ENCODE assay signal across 8 mouse cellular contexts in the genomic region with DNA sequence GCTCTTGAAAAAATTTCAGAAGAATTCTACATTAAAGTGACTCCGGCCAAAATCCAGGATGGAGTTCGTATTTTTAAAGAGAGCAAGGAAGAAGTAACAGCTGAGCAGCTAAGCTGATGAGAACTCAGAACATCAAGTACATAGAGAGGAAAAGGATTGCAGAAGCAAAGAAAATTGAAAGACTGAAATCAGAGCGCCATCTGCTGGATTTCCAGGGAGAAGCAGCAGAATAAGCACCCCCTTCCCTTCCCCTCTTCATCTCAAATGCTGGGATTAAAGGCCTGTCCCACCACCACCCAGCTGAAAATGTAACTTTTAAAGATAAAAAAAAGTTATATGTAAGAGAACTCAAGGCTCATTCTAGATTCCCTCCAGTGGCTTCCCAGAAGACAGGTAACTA. TPM values are rescaled to one million over a fixed set of nuclear protein-coding genes. Genes with fewer than 3 reads are reported as not detected.
DNase-seq lines count a peak whose midpoint lies in the region; TF ChIP-seq lines count a peak whose summit lies in the region.

No protein-coding gene starts in this region.

- no peak overlapping the region for H3K4me3 ChIP-seq in C2C12 (ENCODE audit: insufficient read depth, poor library complexity, severe bottlenecking)
- no peak overlapping the region for H3K4me3 ChIP-seq in thymus, adult 2 months (ENCODE audit: control insufficient read depth, insufficient read depth, low read length)

- 28% methylated on average over 3 of the region's 3 CpGs for WGBS in thymus, adult 2 months

- TF ChIP-seq CTCF in C2C12 (IDR thresholded peaks at IDR 0.05; ENCODE audit: control insufficient read depth, insufficient read depth, insufficient read length), result peak; percentile 32
- no peak for TF ChIP-seq CTCF in thymus, adult 2 months (IDR thresholded peaks at IDR 0.05; ENCODE audit: borderline replicate concordance, control insufficient read depth, extremely low read depth, insufficient read depth, low read length, poor library complexity)

- peaks cover 13% of the 10 kb centered on the region for H3K79me3 ChIP-seq in C2C12 (ENCODE audit: low read depth)

- H3K4me1 ChIP-seq in thymus, adult 2 months (replicated peaks; ENCODE audit: control insufficient read depth, insufficient read depth, low read length), result peaks cover 7% of the 10 kb centered on the region

- peak; percentile 53 for DNase-seq in gastrocnemius, adult 18-20 months (ENCODE audit: low spot score)
- no peak for DNase-seq in gastrocnemius, postnatal 25 days
- DNase-seq in adrenal gland, postnatal 36 days, result peak; percentile 52 to 68
- DNase-seq in fibroblast of lung, adult 2 months (ENCODE audit: low read depth), result peak; percentile 14
- peak; percentile 78 to 79 for DNase-seq in layer of hippocampus, postnatal 10 days (ENCODE audit: low spot score in 2 of 2)
- DNase-seq in mesoderm, embryonic 11.5 days (ENCODE audit: low read depth, low spot score), result peak; percentile 72
- DNase-seq in thymus, adult 2 months, result peak; percentile 58

- TF ChIP-seq POLR2A in thymus, adult 2 months (IDR thresholded peaks at IDR 0.05; ENCODE audit: control insufficient read depth, extremely low read depth, insufficient read depth, low read length, poor library complexity), result no peak

- no peak overlapping the region for H3K27ac ChIP-seq in thymus, adult 2 months (ENCODE audit: control insufficient read depth, insufficient read depth, low read length)

- H3K79me2 ChIP-seq in C2C12 (ENCODE audit: control insufficient read depth, insufficient read depth), result peaks cover 18% of the 10 kb centered on the region

- no peak overlapping the region for H3ac ChIP-seq in C2C12 (ENCODE audit: control insufficient read depth, insufficient read length, low read depth)

- H3K27me3 ChIP-seq in C2C12 (ENCODE audit: control insufficient read depth, insufficient read depth, insufficient read length), result no peaks in the 10 kb centered on the region
- no peaks in the 10 kb centered on the region for H3K27me3 ChIP-seq in thymus, adult 2 months (ENCODE audit: control insufficient read depth, insufficient read depth, low read length)

- no peaks in the 10 kb centered on the region for H3K36me3 ChIP-seq in C2C12 (ENCODE audit: control insufficient read depth, insufficient read depth)
- no peaks in the 10 kb centered on the region for H3K36me3 ChIP-seq in thymus, adult 2 months (ENCODE audit: control insufficient read depth, insufficient read depth, low read length)

TF ChIP-seq in C2C12, 6 proteins besides CTCF, POLR2A, EP300 and RAD21:
- no peak for TF ChIP-seq USF1 (IDR thresholded peaks at IDR 0.05; ENCODE audit: low read depth)
- no peak for TF ChIP-seq MYOG (IDR thresholded peaks at IDR 0.05; ENCODE audit: control insufficient read depth, extremely low read depth, insufficient read length)
- no peak for TF ChIP-seq MAX (IDR thresholded peaks at IDR 0.05)
- no peak for TF ChIP-seq CEBPB (IDR thresholded peaks at IDR 0.05; ENCODE audit: low read depth)
- no peak for TF ChIP-seq FOSL1 (IDR thresholded peaks at IDR 0.05; ENCODE audit: insufficient read depth, low read length, poor library complexity, severe bottlenecking)

RNA-seq across cellular contexts. Expression of gene 1810024B03Rik, which starts 3.1 kb away (rescaled TPM):
- under 1 TPM; 0.71 to 0.97 TPM for total RNA-seq in gastrocnemius, adult 18-20 months (2021)
- under 1 TPM; 0.23 to 0.54 TPM for total RNA-seq in gastrocnemius, postnatal 25 days (2021)
- polyA plus RNA-seq in C2C12 (2012; fragmentation: generic; extraction: Trizol), result 1.5 TPM
- total RNA-seq in adrenal gland, postnatal 36 days (2021), result 1 to 10 TPM; 1.4 to 1.7 TPM
- under 1 TPM; 0.31 to 0.53 TPM for total RNA-seq in layer of hippocampus, postnatal 10 days (2021)
- 0.96 and 1.3 TPM in 2 replicates for polyA plus RNA-seq in thymus, adult 2 months (2012; rRNA removed)

RNA-seq across cellular contexts. Expression of gene Snrnp200, which starts 3.3 kb away (rescaled TPM):
- 10 to 100 TPM; 47.2 TPM for total RNA-seq in gastrocnemius, adult 18-20 months (2021)
- total RNA-seq in gastrocnemius, postnatal 25 days (2021), result 10 to 100 TPM; 32.8 to 34.1 TPM
- polyA plus RNA-seq in C2C12 (2012; fragmentation: generic; extraction: Trizol), result 46.8 TPM
- 10 to 100 TPM; 74.0 to 76.0 TPM for total RNA-seq in adrenal gland, postnatal 36 days (2021)
- 10 to 100 TPM; 76.9 to 81.5 TPM for total RNA-seq in layer of hippocampus, postnatal 10 days (2021)
- polyA plus RNA-seq in thymus, adult 2 months (2012; rRNA removed), result 92.5 and 109 TPM in 2 replicates

RNA-seq across cellular contexts. Expression of gene Ciao1, which starts 42.7 kb away (rescaled TPM):
- total RNA-seq in gastrocnemius, adult 18-20 months (2021), result 10 to 100 TPM; 51.0 to 55.1 TPM
- 10 to 100 TPM; 40.8 to 42.9 TPM for total RNA-seq in gastrocnemius, postnatal 25 days (2021)
- polyA plus RNA-seq in C2C12 (2012; fragmentation: generic; extraction: Trizol), result 44.4 TPM
- total RNA-seq in adrenal gland, postnatal 36 days (2021), result 100 to 1,000 TPM; 113 to 147 TPM
- total RNA-seq in layer of hippocampus, postnatal 10 days (2021), result 10 to 100 TPM; 63.6 to 64.1 TPM
- polyA plus RNA-seq in thymus, adult 2 months (2012; rRNA removed), result 95.3 and 107 TPM in 2 replicates

RNA-seq across cellular contexts. Expression of gene Tmem127, which starts 42.8 kb away (rescaled TPM):
- total RNA-seq in gastrocnemius, adult 18-20 months (2021), result 10 to 100 TPM; 22.2 to 28.1 TPM
- 10 to 100 TPM; 22.2 to 23.6 TPM for total RNA-seq in gastrocnemius, postnatal 25 days (2021)
- 16.8 TPM for polyA plus RNA-seq in C2C12 (2012; fragmentation: generic; extraction: Trizol)
- 10 to 100 TPM; 69.4 to 93.4 TPM for total RNA-seq in adrenal gland, postnatal 36 days (2021)
- 100 to 1,000 TPM; 119 to 121 TPM for total RNA-seq in layer of hippocampus, postnatal 10 days (2021)
- polyA plus RNA-seq in thymus, adult 2 months (2012; rRNA removed), result 140 and 143 TPM in 2 replicates
